Mouse (Mus musculus) kidney, adult 2 months (tissue): Measurements from ENCODE around the gene Mpdz.

Source experiments
- CTCF ChIP-seq: fragments of 200-500 bp; conservative IDR thresholded peaks from 2 replicates; pipeline ENCODE4 v1.5.1; 2011; ENCODE audit warnings: low read depth, mild to moderate bottlenecking, control low read depth, low read length, moderate library complexity, mixed read lengths; ENCODE audit not compliant: insufficient read depth, insufficient read length
- POLR2A ChIP-seq: fragments of 200-500 bp; IDR thresholded peaks from one replicate; pipeline ENCODE4 v1.6.1; 2011; ENCODE audit warnings: low read depth, low read length, control low read depth

- no peak for TF ChIP-seq POLR2A
- TF ChIP-seq CTCF = no peak
Observed at GRCm38 (mm10) chr4:81323853-81324252, 118.8 kb downstream of the Mpdz start.
